Mouse (Mus musculus) ES-E14 (cell line): ENCODE data around the gene Rab7.

ENCODE experiments used
- MAFK ChIP-seq: IDR thresholded peaks from 2 replicates; pipeline ENCODE4 v1.6.1; 2014; ENCODE audit warnings: mild to moderate bottlenecking, low read depth, low read length, inconsistent platforms; ENCODE audit not compliant: insufficient read depth
- ZNF384 ChIP-seq: IDR thresholded peaks from 2 replicates; pipeline ENCODE4 v1.6.1; 2012; ENCODE audit warnings: low read depth, low read length, inconsistent platforms

DNA sequence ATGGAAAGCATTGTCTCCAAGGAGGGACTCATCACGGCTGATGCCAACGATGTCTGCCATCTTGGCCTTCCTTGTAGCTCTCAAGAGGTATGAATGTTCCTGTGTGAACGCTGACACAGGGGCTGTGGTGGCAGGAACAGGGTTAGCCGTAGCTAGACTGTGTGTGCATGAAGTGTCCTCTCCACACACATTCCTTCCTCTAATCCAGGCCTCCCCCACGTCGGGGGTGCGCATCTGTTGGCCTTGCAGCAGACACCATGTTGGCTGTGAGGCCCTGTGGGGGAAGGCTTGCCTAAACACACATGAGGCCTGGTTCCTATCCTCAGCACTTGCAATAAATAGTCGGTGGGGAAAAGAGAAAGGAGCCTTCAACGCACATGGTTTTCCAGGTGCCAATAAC, 48.5 kb downstream of the Rab7 start:
- TF ChIP-seq MAFK, result no peak
- no peak for TF ChIP-seq ZNF384
